Mouse (Mus musculus) kidney, postnatal 25 days (tissue): Measurements from ENCODE around the gene Decr2.
"Not testable (repeated sequence)": the region's sequence is repeated elsewhere in the genome, so short reads cannot be mapped to it uniquely, and the experiment has no call there.

Experiments
- DNase-seq, 2 experiments: peaks; one replicate each; pipeline ENCODE4 v3.0.0; 2021; ENCODE audit warnings: mixed read lengths in 2 of 2

The Decr2 gene

GRCm38 (mm10) chr17:26057787-26058567, 32.2 kb downstream of the Decr2 start:
- DNase-seq: no peak

GRCm38 (mm10) chr17:26057278-26057677, 32.9 kb downstream of the Decr2 start:
- no peak for DNase-seq

- DNase-seq: peak; percentile 63 to 66
These were observed 35.0 kb downstream of the Decr2 start for GRCm38 (mm10) chr17:26055164-26055563.

- peak; percentile 54 to 75 for DNase-seq
These were observed 35.8 kb downstream of the Decr2 start for GRCm38 (mm10) chr17:26054133-26054845.

GRCm38 (mm10) chr17:26052706-26053105, 37.4 kb downstream of the Decr2 start:
- DNase-seq: no peak

GRCm38 (mm10) chr17:26052074-26052473, 38.1 kb downstream of the Decr2 start:
- DNase-seq: peak; percentile 38 to 64

GRCm38 (mm10) chr17:26048118-26048517, 42.0 kb downstream of the Decr2 start:
- no peak for DNase-seq

- DNase-seq: no peak
These were observed 43.7 kb downstream of the Decr2 start for GRCm38 (mm10) chr17:26046253-26046997.

GRCm38 (mm10) chr17:26045285-26045684, 44.9 kb downstream of the Decr2 start:
- DNase-seq: no peak

- DNase-seq: peak; percentile 93
These were observed 46.9 kb downstream of the Decr2 start for GRCm38 (mm10) chr17:26043249-26043636.

- no peak for DNase-seq
These were observed 47.4 kb downstream of the Decr2 start for GRCm38 (mm10) chr17:26042599-26043248.

- DNase-seq: peak; percentile 77 to 78
These were observed 48.9 kb downstream of the Decr2 start for GRCm38 (mm10) chr17:26041111-26041802.

- not testable (repeated sequence) for DNase-seq
These were observed 49.4 kb downstream of the Decr2 start for GRCm38 (mm10) chr17:26040711-26041110.

GRCm38 (mm10) chr17:26032037-26032436, 58.1 kb downstream of the Decr2 start:
- no peak for DNase-seq

GRCm38 (mm10) chr17:26031583-26031982, 58.6 kb downstream of the Decr2 start:
- no peak for DNase-seq
